Mouse (Mus musculus) midbrain, embryonic 13.5 days (tissue): ENCODE measurements around the gene Ola1. TPM values are rescaled to one million over a fixed set of nuclear protein-coding genes. Genes with fewer than 3 reads are reported as not detected.

Experiments
- ATAC-seq: fragments of 200-750 bp; cut with Nextera tagmentation; 2 replicates; pipeline ENCODE4 v1.8.0; 2017; ENCODE audit warnings: mild to moderate bottlenecking, moderate TSS enrichment, moderate library complexity
- H3K27ac ChIP-seq: fragments of 300-500 bp; sonication (generic); 2 replicates; pipeline ENCODE4 v1.5.1; 2015; ENCODE audit warnings: inconsistent platforms, mild to moderate bottlenecking, moderate library complexity
- H3K27me3 ChIP-seq: fragments of 300-500 bp; sonication (generic); 2 replicates; pipeline ENCODE4 v1.6.1; 2015; ENCODE audit warnings: mild to moderate bottlenecking, inconsistent platforms
- H3K36me3 ChIP-seq: fragments of 300-500 bp; sonication (generic); 2 replicates; pipeline ENCODE4 v1.6.1; 2015; ENCODE audit warnings: mild to moderate bottlenecking, inconsistent platforms
- H3K4me1 ChIP-seq: fragments of 300-500 bp; sonication (generic); replicated peaks from 2 replicates; pipeline ENCODE4 v1.6.1; 2015; ENCODE audit warnings: inconsistent platforms
- H3K4me2 ChIP-seq: fragments of 300-500 bp; sonication (generic); replicated peaks from 2 replicates; pipeline ENCODE4 v1.6.1; 2015; ENCODE audit warnings: moderate library complexity, mild to moderate bottlenecking, inconsistent platforms
- H3K4me3 ChIP-seq: fragments of 300-500 bp; sonication (generic); replicated peaks from 2 replicates; pipeline ENCODE4 v1.5.1; 2015; ENCODE audit warnings: mild to moderate bottlenecking, inconsistent platforms
- H3K9ac ChIP-seq: fragments of 300-500 bp; sonication (generic); replicated peaks from 2 replicates; pipeline ENCODE4 v1.6.1; 2015; ENCODE audit warnings: mild to moderate bottlenecking, inconsistent platforms
- H3K9me3 ChIP-seq: fragments of 300-500 bp; sonication (generic); 2 replicates; pipeline ENCODE4 v1.6.1; 2016; ENCODE audit warnings: mild to moderate bottlenecking, inconsistent platforms
- WGBS: fragments of 180-500 bp; shearing (Covaris S2); methylation state at CpG from one replicate; pipeline ENCODE4 v1.1.7; 2015; 5-methylcytosine and 5-hydroxymethylcytosine counted together
- polyA plus RNA-seq: library from polyadenylated mRNA; unstranded; fragments of >200 nt; fragmentation: Nextera tagmentation; extraction: Ambion mirVana; gene quantifications from 2 replicates; pipeline ENCODE4 v1.2.1, GENCODE M21; 2015

The Ola1 gene
- polyA plus RNA-seq, 1 experiment from 2014 or later = 80.9 TPM

DNA sequence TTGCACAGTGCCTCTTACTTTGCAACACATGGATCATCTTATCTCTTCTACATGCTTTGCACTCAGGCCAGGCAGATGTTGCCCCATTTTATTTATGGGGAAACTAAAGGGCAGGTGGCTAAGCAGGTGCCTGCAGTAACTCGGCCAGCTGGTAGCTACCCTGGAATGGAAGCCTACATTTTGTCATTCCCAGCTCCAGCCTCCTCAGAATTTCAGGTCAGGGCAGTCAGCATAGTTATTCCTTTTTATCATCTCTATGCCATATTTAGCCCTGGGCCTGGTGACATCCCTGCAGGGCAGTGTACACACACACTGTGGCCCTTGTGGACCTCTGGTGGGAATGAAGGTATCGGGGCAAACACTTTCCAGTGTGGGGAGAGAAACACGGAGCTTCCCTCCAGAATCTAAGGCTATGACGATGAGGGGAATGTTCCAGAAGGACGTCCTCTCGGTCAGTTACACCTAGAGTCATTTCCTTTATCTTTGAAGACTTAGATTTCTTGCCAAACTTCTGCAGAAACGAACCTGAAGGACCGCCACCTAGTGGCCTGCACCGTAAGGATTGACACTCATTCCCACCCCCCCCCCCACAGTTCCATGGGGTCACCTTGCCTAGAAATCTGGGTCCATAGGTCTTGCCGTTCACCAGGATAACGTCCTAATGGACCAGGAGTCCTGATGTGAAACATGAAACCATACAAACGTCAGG is 159.0 kb downstream of the Ola1 start:
- Histone ChIP-seq H3K4me2 (no peak overlapping the region), H3K9ac (no peak overlapping the region), H3K9me3 (no peaks in the 10 kb centered on the region), H3K4me3 (no peak overlapping the region), H3K36me3 (no peaks in the 10 kb centered on the region), H3K4me1 (no peaks in the 10 kb centered on the region), H3K27me3 (no peaks in the 10 kb centered on the region), H3K27ac (no peak overlapping the region)
- no peak for ATAC-seq
- 43% methylated on average over 12 of the region's 12 CpGs for WGBS

DNA sequence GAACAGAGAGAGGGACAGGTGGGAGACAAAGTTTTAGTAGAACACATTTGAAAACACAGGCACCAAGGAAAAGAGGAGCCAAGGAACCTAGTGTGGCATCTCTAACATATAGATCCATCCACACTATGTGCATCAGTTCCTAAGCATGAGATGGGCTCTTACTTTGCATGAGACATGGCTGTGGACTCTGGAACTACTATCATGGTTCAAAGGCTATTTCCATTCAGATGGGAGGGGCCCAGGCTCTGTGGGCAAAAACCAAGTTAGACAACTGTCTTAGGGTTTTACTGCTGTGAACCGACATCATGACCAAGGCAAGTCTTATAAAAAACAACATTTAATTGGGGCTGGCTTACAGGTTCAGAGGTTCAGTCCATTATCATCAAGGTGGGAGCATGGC is 160.4 kb downstream of the Ola1 start:
- no peak overlapping the region for H3K4me3 ChIP-seq
- H3K4me1 ChIP-seq = no peaks in the 10 kb centered on the region
- no peak for ATAC-seq
- 100% methylated on average over 1 of the region's 1 CpGs for WGBS
- H3K27me3 ChIP-seq = no peaks in the 10 kb centered on the region
- no peak overlapping the region for H3K9ac ChIP-seq
- no peaks in the 10 kb centered on the region for H3K36me3 ChIP-seq
- H3K27ac ChIP-seq = no peak overlapping the region
- no peak overlapping the region for H3K4me2 ChIP-seq
- H3K9me3 ChIP-seq = no peaks in the 10 kb centered on the region

DNA sequence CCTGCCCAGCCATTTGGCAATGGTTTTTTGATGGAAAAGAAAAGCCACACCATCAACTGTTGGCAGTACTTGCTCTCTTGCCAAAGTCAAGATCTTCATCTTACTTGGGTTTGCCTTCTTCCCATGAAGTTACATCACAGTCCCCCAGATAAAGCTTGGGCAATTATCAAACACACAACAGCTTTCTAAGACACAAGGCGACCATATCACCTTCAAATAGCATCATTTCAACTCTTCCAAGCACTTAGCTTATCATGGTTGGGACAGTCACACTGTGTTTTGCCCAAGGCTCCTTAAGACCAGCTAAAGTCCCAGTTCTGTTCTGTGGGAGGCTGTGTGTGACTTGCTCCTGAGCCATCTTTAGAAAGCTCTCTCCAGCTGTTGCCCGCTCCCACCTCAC is 161.1 kb downstream of the Ola1 start:
- ATAC-seq = no peak
- H3K9me3 ChIP-seq = 0 out of 2 replicates have a peak, but pooled peaks cover 5% of the 10 kb centered on the region
- no peaks in the 10 kb centered on the region for H3K4me1 ChIP-seq
- 95% methylated on average over 2 of the region's 2 CpGs for WGBS
- no peak overlapping the region for H3K27ac ChIP-seq
- H3K36me3 ChIP-seq = no peaks in the 10 kb centered on the region
- H3K27me3 ChIP-seq = no peaks in the 10 kb centered on the region
- no peak overlapping the region for H3K4me3 ChIP-seq
- H3K4me2 ChIP-seq = no peak overlapping the region
- no peak overlapping the region for H3K9ac ChIP-seq

DNA sequence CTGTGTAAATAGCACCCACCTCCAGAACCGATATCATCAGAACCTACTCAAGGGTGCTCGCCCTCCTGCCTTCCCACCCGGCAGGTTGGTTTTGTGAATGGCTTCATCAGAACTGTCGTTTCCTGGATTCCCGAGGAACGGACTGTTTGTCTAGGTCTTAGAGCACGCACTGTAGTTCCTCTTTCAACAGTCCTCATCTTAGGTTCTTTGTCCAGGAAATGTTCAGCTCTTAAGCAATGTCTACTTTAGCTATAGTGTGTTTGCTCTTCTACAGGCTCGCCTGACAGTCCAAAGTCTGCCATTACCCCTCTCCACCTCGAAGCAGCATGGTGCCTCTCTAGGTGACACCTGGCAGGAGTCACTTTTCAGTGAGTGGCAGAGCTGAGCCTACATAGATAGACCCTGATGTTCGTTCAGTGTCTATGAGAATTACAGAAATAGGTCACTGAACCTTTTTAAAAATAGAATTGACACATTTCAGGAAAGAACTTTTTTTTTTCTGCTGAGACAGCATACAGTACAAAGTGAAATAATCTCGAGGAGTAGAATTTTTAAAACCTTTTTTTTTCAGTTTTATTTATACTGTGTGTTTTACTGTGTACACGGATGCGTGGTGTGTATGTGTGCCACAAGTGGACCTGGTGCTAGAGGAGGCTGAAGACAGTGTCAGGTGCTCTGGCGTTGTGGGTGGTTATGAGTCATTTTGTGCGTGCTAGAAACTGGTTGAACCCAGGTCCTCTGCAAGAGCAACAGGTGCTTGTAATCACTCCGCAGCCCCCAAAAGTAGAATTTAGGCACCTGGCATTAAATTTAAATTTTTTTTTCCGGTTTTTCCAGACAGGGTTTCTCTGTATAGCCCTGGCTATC is 162.4 kb downstream of the Ola1 start:
- Histone ChIP-seq H3K4me2 (no peak overlapping the region), H3K9ac (no peak overlapping the region), H3K4me1 (no peaks in the 10 kb centered on the region), H3K9me3 (0 out of 2 replicates have a peak, but pooled peaks cover 5% of the 10 kb centered on the region), H3K36me3 (no peaks in the 10 kb centered on the region), H3K27me3 (no peaks in the 10 kb centered on the region), H3K27ac (no peak overlapping the region), H3K4me3 (no peak overlapping the region)
- ATAC-seq = no peak
- 91% methylated on average over 17 of the region's 17 CpGs for WGBS

DNA sequence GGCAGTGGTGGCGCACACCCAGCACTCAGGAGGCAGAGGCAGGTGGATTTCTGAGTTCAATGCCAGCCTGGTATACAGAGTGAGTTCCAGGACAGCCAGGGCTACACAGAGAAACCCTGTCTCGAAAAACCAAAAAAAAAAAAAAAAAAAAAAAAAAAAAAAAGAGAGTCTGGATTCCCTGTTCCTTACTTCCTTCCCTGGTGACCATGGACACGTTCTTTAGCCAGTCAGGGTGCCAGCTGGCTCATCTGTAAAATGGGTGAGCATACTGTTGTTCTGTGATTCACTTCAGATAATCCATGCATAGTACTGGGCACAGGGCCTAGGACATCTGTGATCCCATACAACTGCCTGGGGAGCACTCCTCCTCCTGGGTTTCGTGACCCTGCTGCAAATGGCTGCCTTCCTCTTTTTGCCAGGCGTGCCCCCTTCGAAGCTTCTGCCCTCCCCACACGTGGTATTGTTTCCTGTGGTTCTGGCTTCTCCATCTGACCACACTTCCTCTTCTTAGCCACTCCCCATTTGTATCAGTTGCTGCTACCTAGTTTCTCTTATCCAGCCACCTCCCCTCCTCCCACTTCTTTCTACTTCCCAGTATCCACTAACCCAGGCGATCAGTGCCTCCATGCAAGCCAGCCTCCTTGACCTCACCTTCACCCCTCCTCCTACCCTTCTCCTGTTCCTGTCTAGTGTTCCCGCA is 164.8 kb downstream of the Ola1 start:
- 0 out of 2 replicates have a peak, but pooled peaks cover 5% of the 10 kb centered on the region for H3K9me3 ChIP-seq
- H3K27ac ChIP-seq = no peak overlapping the region
- WGBS = 90% methylated on average over 9 of the region's 9 CpGs
- H3K36me3 ChIP-seq = no peaks in the 10 kb centered on the region
- H3K4me1 ChIP-seq = no peaks in the 10 kb centered on the region
- no peaks in the 10 kb centered on the region for H3K27me3 ChIP-seq
- no peak overlapping the region for H3K4me2 ChIP-seq
- H3K4me3 ChIP-seq = no peak overlapping the region
- H3K9ac ChIP-seq = no peak overlapping the region
- no peak for ATAC-seq

DNA sequence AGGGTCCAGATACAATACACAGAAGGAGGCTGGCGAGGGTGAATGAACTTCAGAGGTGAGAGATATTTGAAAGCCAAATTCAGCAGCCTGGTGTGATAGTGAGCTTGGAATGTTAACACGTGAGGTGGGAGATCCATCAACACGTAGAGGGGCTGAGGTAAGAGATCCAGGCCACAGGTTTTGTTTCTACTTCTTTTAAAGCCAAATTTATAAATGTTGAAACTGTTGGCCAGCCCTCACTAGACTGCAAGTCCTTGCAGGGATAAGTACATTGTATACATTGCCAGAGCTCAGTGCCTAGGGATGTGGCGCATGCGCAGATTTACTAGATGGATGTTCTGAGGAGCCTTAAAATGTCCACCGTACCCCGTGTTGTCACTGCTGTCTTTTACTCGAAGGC is 168.3 kb downstream of the Ola1 start:
- 0 out of 2 replicates have a peak, but pooled peaks cover 5% of the 10 kb centered on the region for H3K9me3 ChIP-seq
- no peak overlapping the region for H3K9ac ChIP-seq
- H3K4me2 ChIP-seq = no peak overlapping the region
- no peak overlapping the region for H3K27ac ChIP-seq
- no peaks in the 10 kb centered on the region for H3K36me3 ChIP-seq
- H3K27me3 ChIP-seq = no peaks in the 10 kb centered on the region; the same call in 1 of the 2 replicates
- WGBS = 91% methylated on average over 8 of the region's 8 CpGs
- 0 out of 2 replicates have a peak, but pooled peaks cover 7% of the 10 kb centered on the region for H3K4me1 ChIP-seq
- no peak for ATAC-seq
- H3K4me3 ChIP-seq = no peak overlapping the region

DNA sequence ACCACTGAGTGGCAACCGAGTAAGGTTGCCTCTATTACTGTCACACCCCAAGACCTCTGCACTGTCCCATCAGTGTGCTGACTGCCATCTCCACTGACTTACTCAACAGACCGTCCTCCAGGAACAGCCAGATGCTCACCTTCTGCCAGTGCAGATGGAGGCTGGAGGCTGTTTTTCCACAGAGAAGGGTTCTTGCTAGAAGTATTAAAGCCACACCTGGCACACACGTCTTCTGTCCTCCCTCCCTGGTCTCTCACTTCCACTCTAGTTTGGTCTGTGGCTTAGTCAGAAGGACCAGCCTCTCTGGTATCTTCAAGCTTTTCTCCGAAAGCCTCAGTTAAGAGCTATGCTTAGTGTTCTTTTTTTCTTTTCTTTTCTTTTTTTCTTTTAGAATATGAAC is 168.7 kb downstream of the Ola1 start:
- H3K9me3 ChIP-seq = 0 out of 2 replicates have a peak, but pooled peaks cover 5% of the 10 kb centered on the region
- H3K4me2 ChIP-seq = no peak overlapping the region
- WGBS = 85% methylated on average over 4 of the region's 4 CpGs

DNA sequence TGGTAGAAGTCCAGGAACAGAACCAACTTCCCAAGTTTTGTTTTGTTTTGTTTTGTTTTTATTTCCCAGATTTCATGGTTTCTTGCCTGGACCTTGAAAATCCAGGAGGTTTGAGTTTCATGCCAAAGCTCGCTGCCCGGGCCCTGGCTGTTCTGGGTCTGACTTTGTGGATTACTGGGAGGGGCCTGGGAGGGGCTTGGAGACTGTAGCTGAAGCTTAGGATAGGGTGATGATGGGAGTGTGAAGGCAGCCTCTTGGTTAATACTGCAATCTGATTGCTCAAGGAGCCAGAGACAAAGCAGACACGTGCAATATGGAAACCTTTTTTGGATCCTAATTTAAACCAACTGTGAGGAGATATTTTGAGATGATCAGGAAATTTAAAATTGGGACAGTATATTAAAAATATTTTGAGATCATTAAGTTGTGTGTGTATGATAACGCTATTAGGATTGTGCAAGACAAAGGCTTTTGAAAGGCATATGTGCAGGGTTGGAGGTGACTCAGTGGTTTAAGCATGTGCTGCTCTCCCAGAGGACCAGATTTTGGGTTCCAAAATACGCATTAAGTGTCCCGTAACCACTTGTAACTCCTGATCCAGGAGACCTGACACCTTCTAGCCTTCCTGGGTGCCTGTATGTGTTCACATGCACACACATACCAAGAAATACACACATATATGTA is 169.6 kb downstream of the Ola1 start:
- ATAC-seq = no peak
- no peaks in the 10 kb centered on the region; the same call in 1 of the 2 replicates for H3K27me3 ChIP-seq
- no peaks in the 10 kb centered on the region for H3K36me3 ChIP-seq
- no peak overlapping the region for H3K9ac ChIP-seq
- H3K9me3 ChIP-seq = 0 out of 2 replicates have a peak, but pooled peaks cover 5% of the 10 kb centered on the region
- H3K4me1 ChIP-seq = 0 out of 2 replicates have a peak, but pooled peaks cover 7% of the 10 kb centered on the region
- no peak overlapping the region for H3K4me2 ChIP-seq
- WGBS = 74% methylated on average over 6 of the region's 6 CpGs
- H3K27ac ChIP-seq = no peak overlapping the region
- no peak overlapping the region for H3K4me3 ChIP-seq

More for the DNA sequence above, 168.7 kb downstream of the Ola1 start:
- Histone ChIP-seq H3K4me3 (no peak overlapping the region), H3K4me1 (0 out of 2 replicates have a peak, but pooled peaks cover 7% of the 10 kb centered on the region), H3K27me3 (no peaks in the 10 kb centered on the region; the same call in 1 of the 2 replicates), H3K36me3 (no peaks in the 10 kb centered on the region), H3K9ac (no peak overlapping the region), H3K27ac (no peak overlapping the region)
- ATAC-seq = no peak

DNA sequence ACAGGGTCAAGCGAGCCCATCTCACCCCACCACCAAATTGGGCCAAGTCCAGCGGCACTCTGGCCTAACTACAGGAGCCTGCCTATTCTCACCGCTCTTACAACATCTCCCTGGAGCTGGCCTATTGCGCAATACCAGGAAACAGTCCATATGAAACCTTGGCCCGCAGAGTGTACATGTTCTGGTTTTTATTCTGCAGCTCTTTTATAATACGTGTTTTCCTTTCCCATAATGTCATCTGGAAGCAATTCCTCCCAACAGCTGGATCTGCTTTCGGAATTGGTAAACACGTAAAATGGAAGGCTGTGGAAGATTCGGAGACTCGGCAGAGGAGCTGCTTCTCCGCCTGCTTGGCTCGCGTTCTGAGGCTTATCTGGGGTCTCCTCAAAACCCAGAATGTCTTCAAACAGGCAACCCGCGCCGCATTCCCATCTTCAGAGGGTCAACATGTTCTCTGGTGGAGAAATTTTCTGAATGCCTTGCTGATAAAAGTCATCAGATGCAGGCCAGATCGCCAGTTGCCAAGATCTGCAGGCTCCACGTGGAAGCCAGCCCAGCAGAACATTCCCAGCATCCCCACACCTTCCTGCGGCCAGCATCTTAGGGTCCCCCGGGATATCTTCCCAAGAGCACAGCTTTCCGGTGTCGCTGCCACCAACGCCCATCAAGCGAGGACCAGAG is 171.5 kb downstream of the Ola1 start:
- Histone ChIP-seq H3K9ac (no peak overlapping the region), H3K36me3 (no peaks in the 10 kb centered on the region), H3K4me3 (no peak overlapping the region), H3K4me2 (no peak overlapping the region), H3K4me1 (0 out of 2 replicates have a peak, but pooled peaks cover 7% of the 10 kb centered on the region), H3K9me3 (no peaks in the 10 kb centered on the region), H3K27ac (no peak overlapping the region), H3K27me3 (no peaks in the 10 kb centered on the region; the same call in 1 of the 2 replicates)
- ATAC-seq = no peak
- 83% methylated on average over 24 of the region's 24 CpGs for WGBS

DNA sequence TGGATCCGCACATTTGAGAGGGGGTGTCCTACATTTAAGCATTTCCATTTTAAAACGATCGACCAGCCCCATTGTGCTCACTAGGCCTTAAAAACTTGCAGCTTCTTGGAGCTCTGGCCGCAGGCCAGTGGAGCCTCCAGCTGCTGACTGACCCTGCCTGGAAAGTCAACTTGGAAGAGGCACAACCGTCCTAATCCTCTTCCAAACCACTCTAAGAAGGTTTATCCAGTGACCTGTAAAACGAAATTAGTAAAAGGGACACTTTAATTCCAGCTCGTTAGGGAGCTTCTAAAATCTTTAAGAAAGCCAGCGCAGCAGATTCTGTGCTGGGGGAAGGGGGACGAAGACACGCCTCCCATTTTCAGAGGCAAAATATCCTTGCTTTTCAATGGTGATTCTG is 172.1 kb downstream of the Ola1 start:
- no peak overlapping the region for H3K4me2 ChIP-seq
- ATAC-seq = no peak
- H3K4me1 ChIP-seq = 0 out of 2 replicates have a peak, but pooled peaks cover 7% of the 10 kb centered on the region
- no peak overlapping the region for H3K9ac ChIP-seq
- no peaks in the 10 kb centered on the region for H3K36me3 ChIP-seq
- no peaks in the 10 kb centered on the region; the same call in 1 of the 2 replicates for H3K27me3 ChIP-seq
- no peak overlapping the region for H3K4me3 ChIP-seq
- H3K27ac ChIP-seq = no peak overlapping the region
- 29% methylated on average over 10 of the region's 10 CpGs for WGBS
- no peaks in the 10 kb centered on the region for H3K9me3 ChIP-seq

DNA sequence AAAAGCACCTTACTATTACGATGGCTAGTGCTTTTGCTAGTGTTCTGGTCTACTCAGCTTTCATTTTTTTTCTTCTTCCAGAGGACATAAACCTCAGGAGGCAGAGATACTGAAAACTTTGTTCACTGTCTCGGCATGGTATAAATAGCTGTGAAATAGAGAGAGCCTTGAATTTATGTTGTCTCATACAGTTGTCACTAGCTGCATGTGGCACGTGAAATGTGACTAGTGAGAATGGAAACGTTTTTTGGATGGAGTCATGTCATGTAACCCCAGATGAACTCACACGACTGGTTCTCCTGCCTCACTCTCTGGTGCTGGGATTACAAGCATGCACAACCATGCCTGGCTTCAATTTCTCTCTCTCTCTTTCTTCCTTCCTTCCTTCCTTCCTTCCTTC is 173.2 kb downstream of the Ola1 start:
- Histone ChIP-seq H3K36me3 (no peaks in the 10 kb centered on the region), H3K4me2 (no peak overlapping the region), H3K9ac (no peak overlapping the region), H3K9me3 (no peaks in the 10 kb centered on the region), H3K4me1 (0 out of 2 replicates have a peak, but pooled peaks cover 7% of the 10 kb centered on the region), H3K27ac (no peak overlapping the region), H3K4me3 (no peak overlapping the region), H3K27me3 (no peaks in the 10 kb centered on the region; the same call in 1 of the 2 replicates)
- WGBS = 85% methylated on average over 5 of the region's 5 CpGs
- ATAC-seq = no peak
